10 mouse cellular contexts compared by ENCODE assay signal in the genomic region with DNA sequence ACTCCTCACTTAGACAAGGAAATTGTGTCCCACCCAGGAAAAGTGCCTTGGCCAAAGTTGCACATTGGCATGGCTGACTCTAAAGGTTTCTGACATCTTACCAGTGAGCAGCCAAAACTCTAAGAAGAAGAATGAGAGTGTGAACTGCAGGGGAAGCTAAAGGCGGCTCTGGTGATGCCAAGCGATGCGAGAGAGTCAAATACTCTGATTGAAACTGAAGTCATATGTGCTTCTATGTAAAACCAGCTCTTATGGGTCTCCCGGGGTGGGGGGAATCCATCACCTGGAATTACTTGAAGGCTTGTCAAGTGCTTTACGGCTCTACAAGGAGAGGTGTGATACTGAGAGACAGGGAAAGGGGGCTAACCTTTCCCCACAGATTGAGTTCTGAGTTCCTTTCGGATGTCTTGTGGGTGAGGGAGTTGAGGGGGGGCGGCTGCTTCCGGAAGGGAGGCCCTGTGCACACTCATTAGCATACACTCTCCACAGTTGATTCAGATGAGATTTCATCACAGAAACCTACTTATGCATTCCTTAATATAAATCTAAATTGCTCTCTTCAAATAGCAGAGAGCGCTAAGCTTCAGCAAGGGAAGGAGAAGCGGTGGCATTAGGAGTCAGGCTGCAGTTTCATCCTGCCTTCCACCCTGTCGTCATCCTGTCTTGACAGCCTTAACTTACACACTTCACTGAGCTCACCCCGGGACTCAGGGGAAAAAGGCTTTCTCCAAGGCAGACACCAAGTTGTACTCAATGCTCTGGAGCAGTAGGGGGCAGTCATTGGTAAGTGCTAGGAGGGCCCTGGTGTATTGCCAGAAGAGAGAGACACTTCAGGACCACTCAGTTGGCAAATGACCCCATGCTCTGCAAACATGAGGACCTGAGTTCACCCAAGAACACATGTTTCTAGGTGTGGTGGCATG.
DNase-seq lines count a peak whose midpoint lies in the region; ATAC-seq lines count a peak whose summit lies in the region.
"Had no signal": no experiment of that assay in that cellular context is flagged by ENCODE, and none has a peak within 500 bp of the region (broad histone marks: within the 10 kb centered on the region; RNA-seq: fewer than 3 reads in every experiment).

No protein-coding gene starts in this region.

- peak; percentile 47 to 48 for DNase-seq in cerebellum, postnatal 10 days
- no peak for DNase-seq in cerebellum, postnatal 36 days
- DNase-seq in kidney, postnatal 4 days: peak; percentile 22 to 38
- DNase-seq in A20 (ENCODE audit: low read depth, low spot score): peak; percentile 7
- DNase-seq in layer of hippocampus, adult 9-10 months (ENCODE audit: low spot score): no peak
- DNase-seq: spleen, adult 18-20 months had no signal

- no peaks in the 10 kb centered on the region for H3K9me3 ChIP-seq in kidney, embryonic 14.5 days (ENCODE audit: control insufficient read depth, low read length)
- H3K9me3 ChIP-seq in hindbrain, embryonic 15.5 days: no peaks in the 10 kb centered on the region

- WGBS in kidney, embryonic 14.5 days: 58% methylated on average over 12 of the region's 12 CpGs
- 57% methylated on average over 12 of the region's 12 CpGs for WGBS in hindbrain, embryonic 15.5 days

- no peaks in the 10 kb centered on the region for H3K36me3 ChIP-seq in kidney, embryonic 14.5 days (ENCODE audit: control insufficient read depth, insufficient read depth, low read length)
- H3K36me3 ChIP-seq in hindbrain, embryonic 15.5 days: no peaks in the 10 kb centered on the region

- H3K27ac ChIP-seq in kidney, embryonic 14.5 days (ENCODE audit: low read depth, low read length): no peak overlapping the region
- no peak overlapping the region for H3K27ac ChIP-seq in hindbrain, embryonic 15.5 days (replicated peaks)
- H3K27ac ChIP-seq: macrophage had no signal

- peaks cover 16% of the 10 kb centered on the region; the same call in 1 of the 2 replicates for H3K4me1 ChIP-seq in kidney, embryonic 14.5 days (ENCODE audit: control insufficient read depth, insufficient read depth, low read length)
- H3K4me1 ChIP-seq in hindbrain, embryonic 15.5 days (replicated peaks): peaks cover 24% of the 10 kb centered on the region

- no peak overlapping the region for H3K9ac ChIP-seq in kidney, embryonic 14.5 days (ENCODE audit: low read depth, low read length)
- H3K9ac ChIP-seq in hindbrain, embryonic 15.5 days: no peak overlapping the region

- H3K4me3 ChIP-seq in kidney, embryonic 14.5 days (ENCODE audit: low read length): no peak overlapping the region
- no peak overlapping the region for H3K4me3 ChIP-seq in hindbrain, embryonic 15.5 days

- H3K27me3 ChIP-seq in kidney, embryonic 14.5 days (ENCODE audit: control insufficient read depth, insufficient read depth, low read length): no peaks in the 10 kb centered on the region
- H3K27me3 ChIP-seq in hindbrain, embryonic 15.5 days: no peaks in the 10 kb centered on the region

- no peak overlapping the region for H3K4me2 ChIP-seq in kidney, embryonic 14.5 days (replicated peaks; ENCODE audit: low read depth, low read length)
- no peak overlapping the region for H3K4me2 ChIP-seq in hindbrain, embryonic 15.5 days

- ATAC-seq in kidney, embryonic 14.5 days (ENCODE audit: low FRiP score, low TSS enrichment): no peak
- peak; percentile 37; the same call in 1 of the 2 replicates for ATAC-seq in hindbrain, embryonic 15.5 days (ENCODE audit: low FRiP score, low read depth)
- ATAC-seq in inflammation-experienced regulatory T-cells, adult 6 months: no peak

Comparison
In these comparisons a context has a peak if more than half of its experiments do, and no peak if none do; other contexts are left out.
1. DNase-seq: peak in cerebellum, postnatal 10 days (2 of 2), kidney, postnatal 4 days (2 of 2) and A20 (single experiment); none in cerebellum, postnatal 36 days (0 of 2) and layer of hippocampus, adult 9-10 months (single experiment).